Mouse (Mus musculus) limb, embryonic 10.5 days (tissue): ENCODE measurements around the gene Celf2. TPM values are rescaled to one million over a fixed set of nuclear protein-coding genes. Genes with fewer than 3 reads are reported as not detected.

Source experiments
- DNase-seq: peaks from one replicate; pipeline ENCODE4 v3.0.0-alpha.2; 2017; ENCODE audit warnings: low spot score
- H3K27ac ChIP-seq: fragments of 300-500 bp; sonication (generic); 2 replicates; pipeline ENCODE4 v1.5.1; 2016; ENCODE audit warnings: mild to moderate bottlenecking
- H3K27me3 ChIP-seq: fragments of 300-500 bp; sonication (generic); 2 replicates; pipeline ENCODE4 v1.6.1; 2016; ENCODE audit warnings: low read depth, mild to moderate bottlenecking; ENCODE audit not compliant: poor library complexity, severe bottlenecking
- H3K36me3 ChIP-seq: fragments of 300-500 bp; sonication (generic); 2 replicates; pipeline ENCODE4 v1.6.1; 2016; ENCODE audit warnings: mild to moderate bottlenecking, moderate library complexity
- H3K4me1 ChIP-seq: fragments of 300-500 bp; sonication (generic); 2 replicates; pipeline ENCODE4 v1.6.1; 2016
- H3K4me3 ChIP-seq: fragments of 300-500 bp; sonication (generic); 2 replicates; pipeline ENCODE4 v1.5.1; 2016; ENCODE audit warnings: mild to moderate bottlenecking, moderate library complexity
- H3K9me3 ChIP-seq: fragments of 300-500 bp; sonication (generic); replicated peaks from 2 replicates; pipeline ENCODE4 v1.6.1; 2016; ENCODE audit warnings: mild to moderate bottlenecking
- WGBS: fragments of 180-500 bp; shearing (Covaris S2); methylation state at CpG from one replicate; pipeline ENCODE4 v1.1.7; 2016; 5-methylcytosine and 5-hydroxymethylcytosine counted together
- polyA plus RNA-seq: library from polyadenylated mRNA; unstranded; fragments of >200 nt; fragmentation: Nextera tagmentation; extraction: Ambion mirVana; gene quantifications from 2 replicates; pipeline ENCODE4 v1.2.1, GENCODE M21; 2016

Celf2 gene
- polyA plus RNA-seq, 1 experiment from 2014 or later = 16.2 TPM

DNA sequence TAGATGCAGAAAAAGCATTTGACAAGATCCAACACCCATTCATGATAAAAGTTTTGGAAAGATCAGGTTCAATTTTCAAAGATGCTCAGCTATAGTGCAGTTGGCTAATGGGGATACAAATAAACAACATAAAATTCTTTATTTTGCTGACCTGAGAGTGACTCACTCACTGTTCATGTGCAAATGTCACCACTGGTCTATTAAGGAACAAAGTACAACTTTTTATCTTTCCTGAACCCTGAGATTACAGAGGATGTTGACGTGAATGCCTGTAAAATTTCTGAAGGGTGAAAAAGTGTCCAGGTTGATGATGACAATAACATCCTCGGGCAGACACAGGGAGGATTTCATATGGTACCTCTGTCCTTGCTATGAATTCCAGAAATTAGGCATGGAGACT lies 24.4 kb downstream of the Celf2 start:
- DNase-seq = no peak
- no peaks in the 10 kb centered on the region for H3K9me3 ChIP-seq
- H3K4me1 ChIP-seq = no peaks in the 10 kb centered on the region
- no peaks in the 10 kb centered on the region for H3K27me3 ChIP-seq
- H3K36me3 ChIP-seq = no peaks in the 10 kb centered on the region
- no peak overlapping the region for H3K4me3 ChIP-seq
- WGBS = 86% methylated on average over 2 of the region's 2 CpGs
- no peak overlapping the region for H3K27ac ChIP-seq

GRCm38 (mm10) chr2:7482062-7482461 lies 27.3 kb downstream of the Celf2 start:
- Histone ChIP-seq H3K27me3 (no peaks in the 10 kb centered on the region), H3K9me3 (no peaks in the 10 kb centered on the region), H3K4me1 (no peaks in the 10 kb centered on the region), H3K36me3 (no peaks in the 10 kb centered on the region), H3K27ac (no peak overlapping the region), H3K4me3 (no peak overlapping the region)
- WGBS = 85% methylated on average over 4 of the region's 4 CpGs
- no peak for DNase-seq

DNA sequence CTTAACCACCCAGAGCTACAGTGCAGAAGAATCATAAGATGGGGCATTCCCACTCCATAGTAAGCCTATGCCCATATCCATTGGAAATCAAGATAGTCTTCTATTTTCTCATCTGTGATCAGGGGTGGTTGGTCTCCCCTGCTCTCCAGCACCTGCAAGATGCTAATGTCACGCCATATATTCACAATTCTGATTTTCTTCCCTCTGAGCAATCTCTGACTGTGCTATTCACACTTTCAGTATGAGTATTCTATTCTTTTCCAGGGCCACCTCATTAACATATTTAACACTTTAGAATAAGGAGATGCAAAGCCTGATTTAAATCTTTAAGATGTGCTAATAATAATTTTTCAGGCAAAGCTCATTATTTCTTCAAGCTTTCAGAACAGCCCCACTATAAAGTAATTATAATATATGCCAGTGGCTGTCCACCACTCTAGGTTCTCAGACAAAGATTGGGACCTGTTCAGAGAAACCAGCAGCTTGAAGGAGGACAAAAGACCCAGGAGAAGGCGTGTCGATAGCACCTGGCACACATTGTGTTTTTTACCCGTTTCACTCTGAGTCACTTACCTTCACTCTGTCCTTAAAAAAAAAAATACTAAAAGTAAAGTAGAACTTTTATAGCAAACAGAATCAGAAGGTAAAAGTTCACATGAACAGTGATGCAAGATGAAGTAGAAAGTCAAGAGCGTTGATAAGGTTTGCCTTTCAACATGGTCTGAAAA lies 48.9 kb downstream of the Celf2 start:
- no peak for DNase-seq
- Histone ChIP-seq H3K4me3 (no peak overlapping the region), H3K27me3 (no peaks in the 10 kb centered on the region), H3K9me3 (no peaks in the 10 kb centered on the region), H3K36me3 (no peaks in the 10 kb centered on the region), H3K4me1 (no peaks in the 10 kb centered on the region), H3K27ac (no peak overlapping the region)
- 75% methylated on average over 5 of the region's 5 CpGs for WGBS

DNA sequence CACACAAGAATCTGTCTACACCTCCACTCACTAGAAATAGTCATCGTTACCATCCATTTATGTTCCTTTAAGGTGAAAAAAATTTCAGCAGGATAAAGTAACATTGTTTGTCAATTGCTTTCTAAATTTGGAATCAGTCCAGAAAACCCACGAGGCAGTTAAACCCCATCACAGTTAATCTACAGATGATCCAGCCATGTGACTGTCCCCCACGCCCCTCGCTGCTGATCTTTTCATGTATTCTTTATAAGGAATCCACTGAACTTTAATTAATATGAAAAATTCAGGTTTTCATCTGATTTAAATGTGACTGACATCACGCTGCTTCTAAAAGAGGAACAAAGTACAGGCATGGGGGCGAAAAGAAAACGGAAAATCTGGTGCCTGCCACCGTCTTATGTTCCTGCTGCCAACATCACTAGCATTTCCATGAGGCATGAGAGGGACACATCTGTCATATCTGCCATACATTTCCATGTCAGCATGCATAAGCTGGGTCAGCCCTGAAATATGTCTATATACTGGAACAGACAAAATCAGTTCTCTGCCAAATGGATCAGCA lies 70.6 kb downstream of the Celf2 start:
- DNase-seq = no peak
- Histone ChIP-seq H3K9me3 (no peaks in the 10 kb centered on the region), H3K27ac (no peak overlapping the region), H3K4me3 (no peak overlapping the region), H3K4me1 (no peaks in the 10 kb centered on the region), H3K36me3 (no peaks in the 10 kb centered on the region), H3K27me3 (no peaks in the 10 kb centered on the region)
- WGBS = 92% methylated on average over 8 of the region's 8 CpGs

GRCm38 (mm10) chr2:7426481-7426880 lies 82.9 kb downstream of the Celf2 start:
- no peaks in the 10 kb centered on the region for H3K4me1 ChIP-seq
- no peaks in the 10 kb centered on the region for H3K9me3 ChIP-seq
- WGBS = 95% methylated on average over 1 of the region's 1 CpGs
- H3K36me3 ChIP-seq = no peaks in the 10 kb centered on the region
- H3K27me3 ChIP-seq = no peaks in the 10 kb centered on the region
- no peak for DNase-seq
- H3K4me3 ChIP-seq = no peak overlapping the region
- no peak overlapping the region for H3K27ac ChIP-seq

GRCm38 (mm10) chr2:7400530-7400929 lies 108.8 kb downstream of the Celf2 start:
- H3K27me3 ChIP-seq = no peaks in the 10 kb centered on the region
- no peak for DNase-seq
- no peaks in the 10 kb centered on the region for H3K9me3 ChIP-seq
- H3K36me3 ChIP-seq = no peaks in the 10 kb centered on the region
- no peak overlapping the region for H3K27ac ChIP-seq
- 78% methylated on average over 3 of the region's 3 CpGs for WGBS
- H3K4me3 ChIP-seq = no peak overlapping the region
- H3K4me1 ChIP-seq = no peaks in the 10 kb centered on the region

- Histone ChIP-seq H3K27ac (no peak overlapping the region), H3K36me3 (no peaks in the 10 kb centered on the region), H3K4me3 (no peak overlapping the region; the same call in 1 of the 2 replicates), H3K9me3 (no peaks in the 10 kb centered on the region), H3K4me1 (no peaks in the 10 kb centered on the region), H3K27me3 (no peaks in the 10 kb centered on the region)
- no peak for DNase-seq
- WGBS = 32% methylated on average over 8 of the region's 8 CpGs
Measured at GRCm38 (mm10) chr2:7395935-7396334, 113.4 kb downstream of the Celf2 start.

DNA sequence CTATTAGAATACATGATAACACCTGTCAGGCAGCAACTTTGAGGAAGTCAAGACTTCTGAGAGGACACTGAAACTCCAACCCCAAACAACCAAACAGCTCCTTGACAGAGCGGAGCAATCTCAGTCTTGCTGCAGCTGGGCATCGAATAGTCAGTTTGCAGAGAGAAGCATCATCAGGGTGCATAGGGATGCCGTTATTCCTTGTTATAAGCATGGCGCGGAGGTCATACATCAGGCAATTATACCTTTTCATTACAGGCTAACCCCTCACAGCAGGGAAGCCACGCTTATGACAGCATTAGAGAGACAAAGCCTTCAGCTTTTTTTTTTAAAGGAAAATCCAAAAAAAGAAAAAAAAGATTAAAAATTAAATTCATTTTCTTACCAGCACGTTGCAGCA lies 113.9 kb downstream of the Celf2 start:
- Histone ChIP-seq H3K27me3 (no peaks in the 10 kb centered on the region), H3K9me3 (no peaks in the 10 kb centered on the region), H3K4me3 (no peak overlapping the region; the same call in 1 of the 2 replicates), H3K4me1 (no peaks in the 10 kb centered on the region), H3K36me3 (no peaks in the 10 kb centered on the region), H3K27ac (no peak overlapping the region)
- WGBS = 62% methylated on average over 7 of the region's 7 CpGs
- DNase-seq = no peak

GRCm38 (mm10) chr2:7392500-7392899 lies 116.9 kb downstream of the Celf2 start:
- WGBS = 87% methylated on average over 2 of the region's 2 CpGs
- H3K27ac ChIP-seq = no peak overlapping the region
- H3K36me3 ChIP-seq = no peaks in the 10 kb centered on the region
- no peak overlapping the region for H3K4me3 ChIP-seq
- no peaks in the 10 kb centered on the region for H3K27me3 ChIP-seq
- H3K4me1 ChIP-seq = no peaks in the 10 kb centered on the region
- no peaks in the 10 kb centered on the region for H3K9me3 ChIP-seq
- DNase-seq = no peak

DNA sequence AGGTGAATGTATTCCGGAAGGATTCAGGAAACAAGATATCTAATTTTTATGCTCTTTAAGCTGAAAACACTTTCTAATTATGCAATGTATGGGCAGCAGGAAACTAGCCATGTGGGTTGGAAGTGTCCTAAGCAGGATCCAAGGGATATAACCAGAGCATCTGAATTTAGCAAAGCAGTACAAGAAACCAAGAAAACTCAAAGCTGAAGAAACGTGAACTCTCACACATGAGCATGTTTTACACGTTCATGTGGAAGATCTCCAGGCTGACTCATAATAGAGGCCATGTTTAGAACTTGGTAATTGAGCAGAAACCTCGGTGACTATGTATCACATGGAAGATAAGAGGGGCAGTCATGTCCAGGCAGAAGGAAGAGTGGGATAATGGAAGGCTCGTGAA lies 120.1 kb downstream of the Celf2 start:
- no peak overlapping the region for H3K4me3 ChIP-seq
- no peaks in the 10 kb centered on the region for H3K27me3 ChIP-seq
- H3K4me1 ChIP-seq = no peaks in the 10 kb centered on the region
- DNase-seq = no peak
- 86% methylated on average over 5 of the region's 5 CpGs for WGBS
- no peak overlapping the region for H3K27ac ChIP-seq
- no peaks in the 10 kb centered on the region for H3K9me3 ChIP-seq
- no peaks in the 10 kb centered on the region for H3K36me3 ChIP-seq

DNA sequence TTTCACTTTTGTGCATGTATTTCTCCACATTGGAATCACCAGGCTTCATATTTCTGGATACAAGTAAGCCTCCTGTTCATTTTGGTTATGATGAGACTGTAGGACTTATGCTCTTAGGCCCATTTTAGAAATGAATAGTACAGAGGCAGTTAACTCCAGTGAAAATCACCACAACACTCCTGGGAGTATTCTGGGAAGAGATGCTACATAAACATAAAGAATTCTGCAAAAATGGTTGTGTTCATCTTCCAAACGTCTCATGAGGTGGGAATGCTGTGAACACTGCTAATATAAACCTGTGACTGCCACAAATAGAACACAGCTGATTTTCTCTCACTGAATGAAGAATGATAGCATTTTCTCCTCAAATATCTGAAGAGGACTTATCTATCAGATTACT lies 130.6 kb downstream of the Celf2 start:
- Histone ChIP-seq H3K27me3 (no peaks in the 10 kb centered on the region), H3K4me3 (no peak overlapping the region), H3K27ac (no peak overlapping the region), H3K4me1 (no peaks in the 10 kb centered on the region), H3K9me3 (no peaks in the 10 kb centered on the region), H3K36me3 (no peaks in the 10 kb centered on the region)
- 59% methylated on average over 1 of the region's 1 CpGs for WGBS
- DNase-seq = no peak

GRCm38 (mm10) chr2:7377878-7378277 lies 131.5 kb downstream of the Celf2 start:
- no peak overlapping the region for H3K27ac ChIP-seq
- 95% methylated on average over 1 of the region's 1 CpGs for WGBS

GRCm38 (mm10) chr2:7367738-7368137 lies 141.6 kb downstream of the Celf2 start:
- no peak for DNase-seq
- H3K36me3 ChIP-seq = no peaks in the 10 kb centered on the region
- WGBS = 81% methylated on average over 4 of the region's 4 CpGs
- H3K4me1 ChIP-seq = no peaks in the 10 kb centered on the region
- H3K9me3 ChIP-seq = no peaks in the 10 kb centered on the region
- H3K27ac ChIP-seq = no peak overlapping the region
- no peak overlapping the region for H3K4me3 ChIP-seq
- no peaks in the 10 kb centered on the region for H3K27me3 ChIP-seq

More at GRCm38 (mm10) chr2:7377878-7378277, 131.5 kb downstream of the Celf2 start:
- Histone ChIP-seq H3K9me3 (no peaks in the 10 kb centered on the region), H3K27me3 (no peaks in the 10 kb centered on the region), H3K4me1 (no peaks in the 10 kb centered on the region), H3K36me3 (no peaks in the 10 kb centered on the region), H3K4me3 (no peak overlapping the region)
- DNase-seq = no peak

DNA sequence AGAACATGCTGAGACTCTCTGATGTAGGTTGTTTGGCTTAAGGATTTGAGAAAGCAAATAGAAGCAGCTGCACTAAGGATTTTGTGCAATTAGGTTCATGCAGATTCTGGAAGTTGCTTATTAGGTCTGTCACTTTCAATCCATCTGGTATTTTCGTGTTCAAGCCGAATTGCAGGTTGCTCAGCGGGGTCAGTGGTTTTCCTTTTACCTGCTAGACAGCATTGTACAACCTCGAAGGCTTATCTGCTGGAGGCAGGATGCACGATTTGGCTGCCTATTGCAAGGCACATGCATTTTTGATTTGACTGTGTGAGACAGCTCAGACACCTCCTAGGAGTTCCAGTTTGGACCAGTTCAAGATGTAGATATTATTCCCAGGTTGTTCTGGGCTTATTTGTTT lies 149.8 kb downstream of the Celf2 start:
- Histone ChIP-seq H3K4me1 (no peaks in the 10 kb centered on the region), H3K4me3 (no peak overlapping the region), H3K9me3 (no peaks in the 10 kb centered on the region), H3K27ac (no peak overlapping the region), H3K27me3 (no peaks in the 10 kb centered on the region), H3K36me3 (no peaks in the 10 kb centered on the region)
- DNase-seq = no peak
- WGBS = 79% methylated on average over 5 of the region's 5 CpGs
